ENCODE assay signal across 20 mouse cellular contexts in the genomic region with DNA sequence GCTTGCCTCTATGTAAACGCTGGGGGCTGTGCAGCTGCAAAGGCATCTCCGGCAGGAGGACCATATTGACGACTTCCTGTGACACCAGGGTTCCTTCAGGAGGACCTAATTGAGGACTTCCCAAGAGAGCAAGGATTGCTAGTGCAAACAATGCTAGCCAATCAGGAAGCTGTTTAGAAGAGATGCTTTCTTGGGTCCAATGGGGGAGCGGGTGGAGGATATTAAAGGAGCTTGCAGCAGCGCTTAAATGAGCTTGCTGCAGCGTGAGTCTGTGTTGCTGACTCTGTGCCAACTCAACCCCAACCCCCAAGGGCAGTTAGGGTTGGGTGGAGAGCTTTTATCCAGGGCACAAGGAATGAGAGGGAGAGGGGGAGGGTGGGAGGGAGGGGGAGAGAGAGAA. TPM values are rescaled to one million over a fixed set of nuclear protein-coding genes. Genes with fewer than 3 reads are reported as not detected.
DNase-seq lines count a peak whose midpoint lies in the region; ATAC-seq and TF ChIP-seq lines count a peak whose summit lies in the region.
"Had no signal": no experiment of that assay in that cellular context is flagged by ENCODE, and none has a peak within 500 bp of the region (broad histone marks: within the 10 kb centered on the region; RNA-seq: fewer than 3 reads in every experiment).

No protein-coding gene starts in this region.

- no peak overlapping the region for H3K27ac ChIP-seq in kidney, embryonic 16.5 days (ENCODE audit: low read length)
- H3K27ac ChIP-seq in midbrain, postnatal 0 days (ENCODE audit: low read depth, low read length): no peak overlapping the region
- H3K27ac ChIP-seq in midbrain, embryonic 11.5 days (ENCODE audit: low read depth, low read length): no peak overlapping the region
- no peak overlapping the region for H3K27ac ChIP-seq in limb, embryonic 14.5 days (replicated peaks; ENCODE audit: low read depth, low read length)
- H3K27ac ChIP-seq: embryonic facial prominence, embryonic 15.5 days; heart, embryonic 10.5 days; limb, embryonic 15.5 days; liver, embryonic 15.5 days; neural tube, embryonic 13.5 days had no signal

- H3K4me1 ChIP-seq in kidney, embryonic 16.5 days (ENCODE audit: insufficient read depth, low read length): no peaks in the 10 kb centered on the region
- no peaks in the 10 kb centered on the region for H3K4me1 ChIP-seq in midbrain, postnatal 0 days (ENCODE audit: insufficient read depth, low read length)
- H3K4me1 ChIP-seq in midbrain, embryonic 11.5 days (ENCODE audit: control insufficient read depth, insufficient read depth, low read length): no peaks in the 10 kb centered on the region
- peaks cover 4% of the 10 kb centered on the region; the same call in 1 of the 2 replicates for H3K4me1 ChIP-seq in limb, embryonic 14.5 days (ENCODE audit: control insufficient read depth, insufficient read depth, low read length)
- H3K4me1 ChIP-seq: embryonic facial prominence, embryonic 15.5 days; heart, embryonic 10.5 days; liver, embryonic 15.5 days had no signal

- 25% methylated on average over 6 of the region's 6 CpGs for WGBS in kidney, embryonic 16.5 days
- WGBS in midbrain, postnatal 0 days: 51% methylated on average over 6 of the region's 6 CpGs
- WGBS in midbrain, embryonic 11.5 days: 61% methylated on average over 6 of the region's 6 CpGs
- 30% methylated on average over 6 of the region's 6 CpGs for WGBS in limb, embryonic 14.5 days

- no peaks in the 10 kb centered on the region for H3K27me3 ChIP-seq in kidney, embryonic 16.5 days (ENCODE audit: insufficient read depth, low read length)
- no peaks in the 10 kb centered on the region for H3K27me3 ChIP-seq in midbrain, postnatal 0 days (ENCODE audit: insufficient read depth, low read length)
- no peaks in the 10 kb centered on the region for H3K27me3 ChIP-seq in midbrain, embryonic 11.5 days (ENCODE audit: control insufficient read depth, insufficient read depth, low read length)
- H3K27me3 ChIP-seq in limb, embryonic 14.5 days (ENCODE audit: control insufficient read depth, insufficient read depth, low read length): no peaks in the 10 kb centered on the region
- H3K27me3 ChIP-seq: embryonic facial prominence, embryonic 15.5 days; limb, embryonic 15.5 days; liver, embryonic 15.5 days; neural tube, embryonic 13.5 days had no signal

- no peaks in the 10 kb centered on the region for H3K9me3 ChIP-seq in kidney, embryonic 16.5 days (ENCODE audit: low read length)
- no peaks in the 10 kb centered on the region for H3K9me3 ChIP-seq in midbrain, postnatal 0 days (ENCODE audit: low read length)
- no peaks in the 10 kb centered on the region for H3K9me3 ChIP-seq in midbrain, embryonic 11.5 days (ENCODE audit: control insufficient read depth, low read length)
- H3K9me3 ChIP-seq in limb, embryonic 14.5 days (ENCODE audit: control insufficient read depth, low read length): no peaks in the 10 kb centered on the region
- H3K9me3 ChIP-seq: embryonic facial prominence, embryonic 15.5 days; heart, embryonic 10.5 days; limb, embryonic 15.5 days; liver, embryonic 15.5 days; neural tube, embryonic 13.5 days had no signal

- no peak overlapping the region for H3K4me3 ChIP-seq in kidney, embryonic 16.5 days (ENCODE audit: low read length)
- no peak overlapping the region for H3K4me3 ChIP-seq in midbrain, postnatal 0 days (ENCODE audit: low read depth, low read length)
- no peak overlapping the region for H3K4me3 ChIP-seq in midbrain, embryonic 11.5 days (ENCODE audit: low read depth, low read length)
- H3K4me3 ChIP-seq in limb, embryonic 14.5 days (replicated peaks; ENCODE audit: low read length): no peak overlapping the region
- H3K4me3 ChIP-seq: embryonic facial prominence, embryonic 15.5 days; heart, embryonic 10.5 days; limb, embryonic 15.5 days; liver, embryonic 15.5 days; neural tube, embryonic 13.5 days had no signal

- no peaks in the 10 kb centered on the region for H3K36me3 ChIP-seq in kidney, embryonic 16.5 days (ENCODE audit: insufficient read depth, low read length)
- no peaks in the 10 kb centered on the region for H3K36me3 ChIP-seq in midbrain, postnatal 0 days (ENCODE audit: insufficient read depth, low read length)
- no peaks in the 10 kb centered on the region for H3K36me3 ChIP-seq in midbrain, embryonic 11.5 days (ENCODE audit: control insufficient read depth, insufficient read depth, low read length)
- H3K36me3 ChIP-seq in limb, embryonic 14.5 days (ENCODE audit: control insufficient read depth, insufficient read depth, low read length): no peaks in the 10 kb centered on the region
- H3K36me3 ChIP-seq: embryonic facial prominence, embryonic 15.5 days; heart, embryonic 10.5 days; limb, embryonic 15.5 days; liver, embryonic 15.5 days; neural tube, embryonic 13.5 days had no signal

- TF ChIP-seq POLR2A in limb, embryonic 14.5 days (IDR thresholded peaks at IDR 0.05; ENCODE audit: borderline replicate concordance, extremely low read depth, insufficient read depth, insufficient read length): no peak

- DNase-seq in cerebellum, postnatal 10 days: peak; percentile 32 to 34
- no peak for DNase-seq in cerebellum, adult 9-10 months
- DNase-seq in kidney, postnatal 36 days: no peak
- DNase-seq in midbrain, postnatal 0 days (ENCODE audit: low spot score): peak; percentile 5
- DNase-seq in midbrain, embryonic 11.5 days (ENCODE audit: low spot score, missing footprints): no peak
- no peak for DNase-seq in limb, embryonic 14.5 days (ENCODE audit: low spot score)
- no peak for DNase-seq in cerebellum, adult 11-12 months
- DNase-seq: adrenal gland, postnatal 14 days; cerebellum, adult 18-20 months; heart, postnatal 10 days; kidney, adult 18-20 months; kidney, postnatal 10 days; lung, postnatal 4 days; thymus, adult 2 months had no signal

- TF ChIP-seq CTCF in midbrain, postnatal 0 days (IDR thresholded peaks at IDR 0.05): no peak

- H3K4me2 ChIP-seq in kidney, embryonic 16.5 days (replicated peaks; ENCODE audit: low read depth, low read length): no peak overlapping the region
- no peak overlapping the region for H3K4me2 ChIP-seq in midbrain, postnatal 0 days (ENCODE audit: low read depth, low read length, poor library complexity, severe bottlenecking)
- H3K4me2 ChIP-seq in midbrain, embryonic 11.5 days: no peak overlapping the region
- H3K4me2 ChIP-seq in limb, embryonic 14.5 days (replicated peaks; ENCODE audit: low read depth, low read length, severe bottlenecking): peak overlapping the region; percentile 22; the same call in 1 of the 2 replicates
- H3K4me2 ChIP-seq: embryonic facial prominence, embryonic 15.5 days; limb, embryonic 15.5 days; liver, embryonic 15.5 days; neural tube, embryonic 13.5 days had no signal

- ATAC-seq in kidney, embryonic 16.5 days (ENCODE audit: low FRiP score, low TSS enrichment): 0 out of 2 replicates have a peak, but pooled peaks have one; percentile 35
- ATAC-seq in midbrain, postnatal 0 days (ENCODE audit: low FRiP score): no peak
- no peak for ATAC-seq in midbrain, embryonic 11.5 days (ENCODE audit: low FRiP score)
- no peak for ATAC-seq in limb, embryonic 14.5 days (ENCODE audit: low FRiP score, low read depth)

- no peak overlapping the region for H3K9ac ChIP-seq in kidney, embryonic 16.5 days (replicated peaks; ENCODE audit: low read length)
- H3K9ac ChIP-seq in midbrain, postnatal 0 days (replicated peaks; ENCODE audit: low read length, poor library complexity, severe bottlenecking): no peak overlapping the region
- H3K9ac ChIP-seq in midbrain, embryonic 11.5 days (ENCODE audit: low read length): no peak overlapping the region
- no peak overlapping the region for H3K9ac ChIP-seq in limb, embryonic 14.5 days (ENCODE audit: low read depth, low read length, severe bottlenecking)
- H3K9ac ChIP-seq: embryonic facial prominence, embryonic 15.5 days; limb, embryonic 15.5 days; liver, embryonic 15.5 days; neural tube, embryonic 13.5 days had no signal

RNA-seq across cellular contexts. Expression of a gene that starts 11.3 kb away (rescaled TPM):
- polyA plus RNA-seq in kidney, embryonic 16.5 days (2015; fragmentation: Nextera tagmentation; extraction: Ambion mirVana): 0.52 and 0.99 TPM in 2 replicates
- total RNA-seq in midbrain, postnatal 0 days (2014; rRNA removed): 23.8 and 25.0 TPM in 2 replicates
- 25.1 and 25.2 TPM in 2 replicates for polyA plus RNA-seq in midbrain, postnatal 0 days (2015; fragmentation: Nextera tagmentation; extraction: Ambion mirVana)
- 2.9 and 4.2 TPM in 2 replicates for polyA plus RNA-seq in midbrain, embryonic 11.5 days (2014; fragmentation: Nextera tagmentation; extraction: Ambion mirVana)
- 0.15 and 0.16 TPM in 2 replicates for polyA plus RNA-seq in limb, embryonic 14.5 days (2012; rRNA removed)
- polyA plus RNA-seq in limb, embryonic 14.5 days (2014; fragmentation: Nextera tagmentation; extraction: Ambion mirVana): 0.41 and 0.55 TPM in 2 replicates

Comparison
In these comparisons a context has a peak if more than half of its experiments do, and no peak if none do; other contexts are left out.
1. DNase-seq: peak in cerebellum, postnatal 10 days (2 of 2) and midbrain, postnatal 0 days (single experiment); none in cerebellum, adult 9-10 months (single experiment), kidney, postnatal 36 days (0 of 2), midbrain, embryonic 11.5 days (single experiment), limb, embryonic 14.5 days (single experiment) and cerebellum, adult 11-12 months (single experiment).